Mouse (Mus musculus) layer of hippocampus, postnatal 14 days (tissue): ENCODE measurements around the gene Znhit6. TPM values are rescaled to one million over a fixed set of nuclear protein-coding genes. Genes with fewer than 3 reads are reported as not detected.
A peak's percentile ranks its signal among the peaks of the same experiment; 100 is the strongest.

Source experiments
- DNase-seq, 2 experiments: peaks; one replicate each; pipeline ENCODE4 v3.0.0; 2021 to 2022; ENCODE audit warnings: low spot score in 2 of 2, mixed read lengths in 1 of 2
- long read RNA-seq, 2 experiments: library from polyadenylated mRNA; stranded (forward); transcript quantifications; one replicate each; pipeline ENCODE4 v2.0.0; 2021
- total RNA-seq, 2 experiments: library from RNA; stranded (reverse); gene quantifications; 2 replicates each; pipeline ENCODE4 v1.2.3; 2021

The Znhit6 gene
- 10 to 100 TPM; 17.4 to 17.5 TPM for total RNA-seq
- long read RNA-seq, experiment 1, partial matches to known transcripts: 1 of 8 reads
- long read RNA-seq, experiment 1, other reads (novel, unspliced or antisense): 2 of 8 reads
- long read RNA-seq, experiment 2, transcript Znhit6-201 (10 exons, 2,339 nt): major isoform, 5 of 11 reads
- long read RNA-seq, experiment 2, partial matches to known transcripts: 2 of 11 reads
- long read RNA-seq, experiment 2, other reads (novel, unspliced or antisense): 3 of 11 reads

GRCm38 (mm10) chr3:145575743-145576481 is at the start of gene Znhit6:
Gene Znhit6, plus strand, starts transcription at chr3:145576205.
- peak; percentile 93 to 94 for DNase-seq

GRCm38 (mm10) chr3:145537870-145538269 is 38.1 kb upstream of the Znhit6 start:
- DNase-seq: no peak

- no peak for DNase-seq
These were observed 27.3 kb upstream of the Znhit6 start for GRCm38 (mm10) chr3:145548441-145549415.

- DNase-seq: peak in 1 of 2 experiments; percentile 20
These were observed 25.8 kb upstream of the Znhit6 start for GRCm38 (mm10) chr3:145550216-145550615.

GRCm38 (mm10) chr3:145554388-145554787 is 21.6 kb upstream of the Znhit6 start:
- DNase-seq: no peak

DNA sequence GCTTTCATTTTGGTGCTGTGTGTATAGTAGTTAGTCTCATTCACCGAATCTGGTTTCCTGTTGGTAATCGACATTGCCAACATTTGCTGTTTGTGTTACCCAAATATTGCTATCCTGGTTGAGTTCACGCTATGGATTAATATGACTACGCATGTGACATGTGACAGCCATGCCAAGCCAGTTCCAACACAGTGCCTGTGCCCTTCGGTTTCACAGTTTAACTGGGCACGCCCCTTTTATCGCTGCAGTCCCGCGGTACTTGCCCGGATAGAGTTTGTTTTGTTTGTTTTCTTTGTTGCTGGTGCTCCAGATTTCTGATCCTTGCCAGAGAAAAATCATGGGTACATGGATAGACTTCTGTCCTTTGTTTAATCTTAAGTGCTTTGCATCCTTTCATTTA is 19.8 kb upstream of the Znhit6 start:
- no peak for DNase-seq

GRCm38 (mm10) chr3:145559675-145560074 is 16.3 kb upstream of the Znhit6 start:
- DNase-seq: no peak

- no peak for DNase-seq
These were observed 15.9 kb upstream of the Znhit6 start for GRCm38 (mm10) chr3:145560117-145560516.

GRCm38 (mm10) chr3:145574468-145574867 is 1.5 kb upstream of the Znhit6 start:
- no peak for DNase-seq

GRCm38 (mm10) chr3:145575340-145575739 is 665 bp upstream of the Znhit6 start:
- no peak for DNase-seq

DNA sequence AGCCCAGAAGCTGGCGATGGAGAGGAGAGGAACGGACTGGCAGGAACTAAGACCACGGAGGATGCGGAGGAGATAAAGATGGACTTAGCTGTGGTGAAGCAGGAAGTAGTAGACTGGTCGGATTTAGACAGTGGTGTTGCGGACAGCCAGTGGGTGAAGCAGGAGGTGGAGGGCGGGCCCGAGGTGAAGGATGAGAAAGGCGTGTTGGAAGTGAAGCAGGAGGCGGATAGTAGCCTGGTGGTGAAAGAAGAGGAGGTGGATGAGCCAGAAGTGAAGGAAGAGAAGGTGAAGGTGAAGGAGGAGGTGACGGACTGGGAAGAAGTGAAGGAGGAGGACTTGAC is 447 bp downstream of the Znhit6 start:
- DNase-seq: no peak

- DNase-seq: no peak
These were observed 871 bp downstream of the Znhit6 start for GRCm38 (mm10) chr3:145576876-145577275.

DNA sequence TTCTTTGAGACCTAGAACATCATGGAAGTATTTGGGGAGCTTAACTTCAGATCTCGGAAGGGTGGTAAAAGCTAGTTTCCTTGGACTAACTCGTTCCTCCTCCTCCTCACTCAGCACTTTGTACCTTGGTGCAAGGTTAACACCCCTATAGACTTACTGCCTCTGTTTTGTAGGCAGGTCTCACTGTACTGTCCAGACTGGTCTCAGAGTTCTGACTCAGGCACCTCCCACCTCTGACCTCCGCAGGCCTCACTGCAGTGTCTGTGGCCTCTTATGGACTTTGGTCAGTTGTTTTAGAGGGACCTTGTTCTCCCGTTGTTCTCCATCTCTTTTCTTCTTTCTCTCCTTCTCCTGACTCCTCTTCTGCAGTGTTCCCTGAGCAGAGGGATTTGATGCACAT is 7.0 kb downstream of the Znhit6 start:
- no peak for DNase-seq

GRCm38 (mm10) chr3:145583522-145584200 is 7.7 kb downstream of the Znhit6 start:
- peak in 1 of 2 experiments; percentile 10 for DNase-seq

GRCm38 (mm10) chr3:145590562-145590961 is 14.6 kb downstream of the Znhit6 start:
- DNase-seq: no peak

DNA sequence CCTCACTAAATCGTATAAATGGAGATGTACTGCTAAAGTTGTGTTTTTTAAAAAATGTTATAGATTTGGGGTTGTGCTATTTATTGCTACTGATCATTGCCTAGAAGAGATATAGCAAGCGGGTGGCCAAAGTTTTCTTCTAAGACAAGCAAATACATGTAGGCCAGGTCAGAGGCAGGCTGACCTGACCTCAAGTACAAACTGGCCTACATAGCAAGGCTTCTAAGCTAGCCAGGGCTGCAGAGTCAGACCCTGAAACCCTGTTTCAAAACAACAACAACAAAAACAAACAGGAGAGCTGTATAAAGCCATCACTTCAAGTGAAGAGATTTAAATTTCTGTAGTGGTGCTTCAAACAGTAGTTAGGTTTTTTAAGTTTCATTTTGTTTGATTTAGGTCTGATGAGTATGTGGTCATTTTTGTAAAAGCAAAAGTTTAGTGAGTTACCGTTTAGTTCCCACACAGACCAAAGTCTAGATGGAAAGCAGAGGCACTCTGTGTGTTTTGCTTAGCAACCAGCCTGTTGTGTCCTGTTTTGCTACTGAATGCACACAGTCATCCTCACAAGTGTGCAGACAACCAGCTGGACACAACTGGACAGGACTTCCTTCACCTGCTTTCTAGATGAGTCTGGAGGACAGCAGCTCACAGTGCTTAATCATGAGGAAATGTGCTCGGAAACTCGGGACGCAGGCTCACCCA is 16.0 kb downstream of the Znhit6 start:
- DNase-seq: no peak

DNA sequence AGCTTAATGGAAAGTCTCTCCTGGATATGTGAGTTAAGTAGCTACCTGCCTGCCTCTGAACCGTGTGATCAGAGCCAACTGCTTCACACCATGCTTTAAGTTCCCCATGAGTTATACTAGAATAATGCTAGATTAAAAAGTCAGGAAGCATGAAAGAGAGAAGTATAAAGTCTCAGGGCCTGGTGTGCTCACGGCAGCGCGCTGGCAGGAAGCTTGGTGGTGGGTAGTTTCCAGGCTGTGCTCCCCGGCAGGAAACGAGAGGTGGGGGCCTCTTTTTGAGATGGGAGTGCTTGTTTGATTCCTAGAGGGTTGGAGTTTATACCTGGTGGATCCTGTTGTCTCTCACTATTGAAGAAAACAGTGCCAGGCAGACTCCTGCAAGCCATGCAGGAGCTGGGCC is 19.3 kb downstream of the Znhit6 start:
- no peak for DNase-seq

DNA sequence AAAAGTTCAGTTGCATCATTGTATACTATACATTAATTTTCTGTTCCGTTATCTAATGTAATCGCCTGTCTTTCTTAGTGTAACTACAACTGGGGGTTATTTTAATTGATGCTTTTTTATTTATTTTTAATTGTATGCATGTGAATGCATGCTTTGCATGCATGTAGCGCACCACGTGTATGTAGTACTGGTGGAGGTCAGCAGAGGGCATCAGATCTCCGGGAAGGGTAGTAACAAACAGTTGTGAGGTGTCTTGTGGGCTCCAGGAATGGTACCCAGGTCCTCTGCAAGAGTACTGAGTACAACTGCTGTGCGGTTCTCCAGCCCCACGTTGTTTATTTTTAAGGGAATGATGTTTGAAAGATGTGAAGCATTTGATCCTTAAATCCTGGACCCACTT is 23.1 kb downstream of the Znhit6 start:
- no peak for DNase-seq

- DNase-seq: no peak
These were observed 24.8 kb downstream of the Znhit6 start for GRCm38 (mm10) chr3:145600801-145601200.

DNA sequence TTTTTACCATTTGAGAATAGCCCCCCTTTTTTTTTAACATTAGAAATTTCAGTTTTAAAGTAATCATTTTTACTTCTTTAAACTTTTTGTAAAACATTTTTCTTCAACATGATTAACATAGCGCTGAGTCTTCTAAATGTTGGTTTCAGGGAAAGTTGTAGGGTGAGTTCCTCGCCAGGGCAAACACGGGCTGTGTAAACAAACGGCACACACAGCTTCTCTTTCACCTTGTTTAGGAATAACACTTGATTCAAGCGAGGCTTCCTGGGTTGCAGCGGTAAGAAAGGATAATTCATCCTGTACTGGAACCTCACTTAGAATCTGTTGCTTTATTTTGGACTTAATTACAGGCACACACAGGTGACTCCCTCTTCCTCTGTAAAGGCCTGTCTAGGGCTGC is 25.3 kb downstream of the Znhit6 start:
- no peak for DNase-seq
